In the genomic region with DNA sequence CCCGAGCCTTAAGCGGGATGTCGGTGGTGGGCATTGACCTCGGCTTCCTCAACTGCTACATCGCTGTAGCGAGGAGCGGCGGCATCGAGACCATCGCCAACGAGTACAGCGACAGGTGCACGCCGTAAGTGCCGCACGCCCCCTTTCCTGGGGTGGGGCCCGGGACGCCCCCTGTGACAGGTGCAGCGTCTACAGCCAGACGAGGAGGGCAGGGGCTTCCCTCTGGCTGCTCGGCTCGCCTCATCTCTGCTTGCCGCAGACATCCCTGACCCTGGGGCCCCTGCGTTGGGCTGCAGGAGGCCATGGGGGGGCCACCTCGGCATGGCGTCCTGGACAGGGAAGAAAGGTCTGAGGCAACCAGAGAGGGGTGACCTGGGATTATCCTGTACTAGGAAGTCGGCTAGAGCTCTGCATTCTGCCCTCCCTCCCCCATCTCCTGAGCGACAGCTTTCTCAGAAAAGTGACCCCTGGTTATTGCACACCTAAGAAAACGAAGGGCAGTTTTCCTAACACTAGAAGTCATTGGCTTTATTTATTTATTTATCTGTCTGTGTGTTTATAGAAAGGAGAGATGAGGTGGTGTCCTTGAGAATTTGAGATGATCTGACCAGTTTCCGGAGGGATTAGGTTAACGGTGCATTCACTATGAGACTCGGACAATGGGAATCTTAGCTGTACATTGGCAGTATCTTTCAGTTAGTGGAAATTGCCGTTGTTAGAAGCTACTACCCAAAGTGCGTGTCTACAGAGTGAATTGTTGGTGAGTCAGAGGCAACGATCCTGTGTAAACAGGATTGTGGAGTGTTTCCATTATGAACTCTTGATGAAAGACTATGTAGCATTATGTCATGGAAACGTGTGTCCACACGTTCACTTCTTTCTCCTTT, we compare ENCODE assay signal across 8 mouse cellular contexts. TPM values are rescaled to one million over a fixed set of nuclear protein-coding genes. Genes with fewer than 3 reads are reported as not detected.
A peak's percentile ranks its signal among the peaks of the same experiment; 100 is the strongest.
DNase-seq lines count a peak whose midpoint lies in the region; ATAC-seq and TF ChIP-seq lines count a peak whose summit lies in the region.

No protein-coding gene starts in this region.

- TF ChIP-seq CTCF in G1E (IDR thresholded peaks at IDR 0.05; ENCODE audit: low read depth, low read length) = no peak
- 0 out of 2 replicates have a peak, but pooled peaks have one; percentile 5 for TF ChIP-seq CTCF in liver, postnatal 0 days (IDR thresholded peaks at IDR 0.05; ENCODE audit: low read depth)

- H3K9me3 ChIP-seq in G1E (replicated peaks) = no peaks in the 10 kb centered on the region
- H3K9me3 ChIP-seq in embryonic facial prominence, embryonic 11.5 days (replicated peaks; ENCODE audit: control insufficient read depth, low read length) = no peaks in the 10 kb centered on the region
- H3K9me3 ChIP-seq in hindbrain, embryonic 11.5 days (ENCODE audit: control insufficient read depth, low read length) = no peaks in the 10 kb centered on the region
- H3K9me3 ChIP-seq in liver, postnatal 0 days (ENCODE audit: low read length) = no peaks in the 10 kb centered on the region

- peak overlapping the region; percentile 67 for H3K27ac ChIP-seq in embryonic facial prominence, embryonic 11.5 days (replicated peaks; ENCODE audit: low read depth, low read length)
- peak overlapping the region; percentile 92 for H3K27ac ChIP-seq in hindbrain, embryonic 11.5 days (ENCODE audit: low read depth, low read length)
- peak overlapping the region; percentile 92 for H3K27ac ChIP-seq in liver, postnatal 0 days (ENCODE audit: low read depth)

- H3K4me3 ChIP-seq in G1E (ENCODE audit: low read depth, low read length) = peak overlapping the region; percentile 100
- peak overlapping the region; percentile 65 for H3K4me3 ChIP-seq in embryonic facial prominence, embryonic 11.5 days (ENCODE audit: low read depth, low read length)
- peak overlapping the region; percentile 85 for H3K4me3 ChIP-seq in hindbrain, embryonic 11.5 days (ENCODE audit: low read depth, low read length)
- H3K4me3 ChIP-seq in liver, postnatal 0 days (ENCODE audit: low read depth, low read length) = peak overlapping the region; percentile 94

- TF ChIP-seq EP300 in liver, postnatal 0 days (IDR thresholded peaks at IDR 0.05; ENCODE audit: low read depth) = no peak

- H3K9ac ChIP-seq in embryonic facial prominence, embryonic 11.5 days (replicated peaks; ENCODE audit: low read length) = peak overlapping the region; percentile 67
- peak overlapping the region; percentile 88 for H3K9ac ChIP-seq in hindbrain, embryonic 11.5 days (ENCODE audit: low read depth, low read length)
- H3K9ac ChIP-seq in liver, postnatal 0 days (replicated peaks) = peak overlapping the region; percentile 89

- WGBS in embryonic facial prominence, embryonic 11.5 days = 5% methylated on average over 28 of the region's 37 CpGs
- WGBS in hindbrain, embryonic 11.5 days = 2% methylated on average over 37 of the region's 37 CpGs
- WGBS in liver, postnatal 0 days (ENCODE audit: insufficient replicate concordance) = 2% methylated on average over 37 of the region's 37 CpGs

- H3K27me3 ChIP-seq in G1E (ENCODE audit: insufficient read depth, low read length) = no peaks in the 10 kb centered on the region
- H3K27me3 ChIP-seq in embryonic facial prominence, embryonic 11.5 days (ENCODE audit: control insufficient read depth, insufficient read depth, low read length) = no peaks in the 10 kb centered on the region
- H3K27me3 ChIP-seq in hindbrain, embryonic 11.5 days (ENCODE audit: control insufficient read depth, insufficient read depth, low read length) = no peaks in the 10 kb centered on the region
- H3K27me3 ChIP-seq in liver, postnatal 0 days (ENCODE audit: insufficient read depth, low read length) = no peaks in the 10 kb centered on the region

- H3K36me3 ChIP-seq in G1E (replicated peaks) = peaks cover 7% of the 10 kb centered on the region
- no peaks in the 10 kb centered on the region for H3K36me3 ChIP-seq in embryonic facial prominence, embryonic 11.5 days (replicated peaks; ENCODE audit: control insufficient read depth, insufficient read depth, low read depth, low read length)
- no peaks in the 10 kb centered on the region for H3K36me3 ChIP-seq in hindbrain, embryonic 11.5 days (ENCODE audit: control insufficient read depth, insufficient read depth, low read length)
- no peaks in the 10 kb centered on the region for H3K36me3 ChIP-seq in liver, postnatal 0 days (replicated peaks; ENCODE audit: insufficient read depth, low read length)

- ATAC-seq in G1E (ENCODE audit: extremely low read depth, insufficient number of reproducible peaks, low FRiP score, poor library complexity, severe bottlenecking) = peak; percentile 18; the same call in 1 of the 2 replicates
- peak; percentile 64 for ATAC-seq in embryonic facial prominence, embryonic 11.5 days (replicated peaks; ENCODE audit: insufficient number of reproducible peaks, low FRiP score, low TSS enrichment, low read depth)
- ATAC-seq in hindbrain, embryonic 11.5 days (ENCODE audit: low FRiP score) = peak; percentile 64
- ATAC-seq in liver, postnatal 0 days = peak; percentile 20

- peak overlapping the region; percentile 95 for H3K4me2 ChIP-seq in embryonic facial prominence, embryonic 11.5 days (ENCODE audit: low read depth, low read length)
- peak overlapping the region; percentile 85 for H3K4me2 ChIP-seq in hindbrain, embryonic 11.5 days (replicated peaks; ENCODE audit: low read depth, low read length)
- peak overlapping the region; percentile 99 for H3K4me2 ChIP-seq in liver, postnatal 0 days (ENCODE audit: low read depth, low read length)

- DNase-seq in heart, adult 18-20 months = peak; percentile 9 to 55
- no peak for DNase-seq in heart, postnatal 4 days
- DNase-seq in G1E (ENCODE audit: low spot score) = peak; percentile 26
- peak; percentile 18 for DNase-seq in embryonic facial prominence, embryonic 11.5 days (ENCODE audit: low spot score)
- DNase-seq in hindbrain, embryonic 11.5 days (ENCODE audit: low spot score) = no peak
- DNase-seq in liver, postnatal 0 days = no peak
- DNase-seq in retina, adult 2 months (ENCODE audit: low read depth, low spot score) = peak; percentile 45
- no peak for DNase-seq in natural killer cell, adult 2 months (ENCODE audit: low spot score in 2 of 2)

- peaks cover 19% of the 10 kb centered on the region for H3K4me1 ChIP-seq in G1E (ENCODE audit: insufficient read depth, low read depth, low read length)
- H3K4me1 ChIP-seq in embryonic facial prominence, embryonic 11.5 days (ENCODE audit: control insufficient read depth, insufficient read depth, low read length) = peaks cover 3% of the 10 kb centered on the region; the same call in 1 of the 2 replicates
- H3K4me1 ChIP-seq in hindbrain, embryonic 11.5 days (replicated peaks; ENCODE audit: control insufficient read depth, insufficient read depth, low read length) = no peaks in the 10 kb centered on the region; the same call in 1 of the 2 replicates
- H3K4me1 ChIP-seq in liver, postnatal 0 days (ENCODE audit: insufficient read depth) = peaks cover 10% of the 10 kb centered on the region

RNA-seq across cellular contexts. Expression of a gene that starts 1.6 kb away (rescaled TPM):
- total RNA-seq in heart, adult 18-20 months (2021) = 10 to 100 TPM; 56.5 to 63.3 TPM
- total RNA-seq in heart, postnatal 4 days (2021) = 10 to 100 TPM; 40.5 to 44.6 TPM
- total RNA-seq in G1E (2014; fragmentation: Nextera tagmentation) (53.8 and 79.6 TPM in 2 replicates), G1E (2017) (49.0 and 67.8 TPM in 2 replicates)
- 12.8 and 13.2 TPM in 2 replicates for polyA plus RNA-seq in G1E (2012)
- polyA plus RNA-seq in embryonic facial prominence, embryonic 11.5 days (2014; fragmentation: Nextera tagmentation; extraction: Ambion mirVana) = 22.7 and 23.6 TPM in 2 replicates
- polyA plus RNA-seq in hindbrain, embryonic 11.5 days (2014; fragmentation: Nextera tagmentation; extraction: Ambion mirVana) = 69.3 and 71.2 TPM in 2 replicates
- 7.8 and 11.7 TPM in 2 replicates for polyA plus RNA-seq in liver, postnatal 0 days (2015; fragmentation: Nextera tagmentation; extraction: Ambion mirVana)

RNA-seq across cellular contexts. Expression of a gene that starts 37.2 kb away (rescaled TPM):
- total RNA-seq in heart, adult 18-20 months (2021) = under 1 TPM in 1 of 2 experiments, not detected in 1; 0.13 TPM
- total RNA-seq in heart, postnatal 4 days (2021) = 1 to 10 TPM in 1 of 2 experiments, under 1 TPM in 1; 0.90 to 1.0 TPM
- total RNA-seq in G1E (2014; fragmentation: Nextera tagmentation) (not detected in 2 replicates), G1E (2017) (0.16 TPM in 1 of 2 replicates, not detected in the other)
- polyA plus RNA-seq in G1E (2012) = not detected in 2 replicates
- polyA plus RNA-seq in embryonic facial prominence, embryonic 11.5 days (2014; fragmentation: Nextera tagmentation; extraction: Ambion mirVana) = 0.22 and 0.45 TPM in 2 replicates
- polyA plus RNA-seq in hindbrain, embryonic 11.5 days (2014; fragmentation: Nextera tagmentation; extraction: Ambion mirVana) = 0.11 and 0.27 TPM in 2 replicates
- 0.05 and 0.06 TPM in 2 replicates for polyA plus RNA-seq in liver, postnatal 0 days (2015; fragmentation: Nextera tagmentation; extraction: Ambion mirVana)

RNA-seq across cellular contexts. Expression of a gene that starts 53.9 kb away (rescaled TPM):
- total RNA-seq in heart, adult 18-20 months (2021) = 1 to 10 TPM in 1 of 2 experiments, under 1 TPM in 1; 0.84 to 2.5 TPM
- total RNA-seq in heart, postnatal 4 days (2021) = 10 to 100 TPM; 24.5 to 28.3 TPM
- total RNA-seq in G1E (2014; fragmentation: Nextera tagmentation) = 115 and 124 TPM in 2 replicates
- total RNA-seq in G1E (2017) = 84.9 and 95.3 TPM in 2 replicates
- 16.3 and 19.2 TPM in 2 replicates for polyA plus RNA-seq in G1E (2012)
- polyA plus RNA-seq in embryonic facial prominence, embryonic 11.5 days (2014; fragmentation: Nextera tagmentation; extraction: Ambion mirVana) = 80.9 and 87.2 TPM in 2 replicates
- polyA plus RNA-seq in hindbrain, embryonic 11.5 days (2014; fragmentation: Nextera tagmentation; extraction: Ambion mirVana) = 57.1 and 60.6 TPM in 2 replicates
- 12.8 and 15.2 TPM in 2 replicates for polyA plus RNA-seq in liver, postnatal 0 days (2015; fragmentation: Nextera tagmentation; extraction: Ambion mirVana)

Comparison
In these comparisons a context has a peak if more than half of its experiments do, and no peak if none do; other contexts are left out.
1. DNase-seq: peak in heart, adult 18-20 months (2 of 2), G1E (single experiment), embryonic facial prominence, embryonic 11.5 days (single experiment) and retina, adult 2 months (single experiment); none in heart, postnatal 4 days (single experiment), hindbrain, embryonic 11.5 days (single experiment), liver, postnatal 0 days (single experiment) and natural killer cell, adult 2 months (0 of 2).
2. Peak in every context shown above with its lines, with median percentiles within 50 percentile points of each other: ATAC-seq, H3K4me3 ChIP-seq, H3K27ac ChIP-seq, H3K4me2 ChIP-seq and H3K9ac ChIP-seq.